Mouse (Mus musculus): ENCODE measurements around the gene Tsc22d1.

DNA sequence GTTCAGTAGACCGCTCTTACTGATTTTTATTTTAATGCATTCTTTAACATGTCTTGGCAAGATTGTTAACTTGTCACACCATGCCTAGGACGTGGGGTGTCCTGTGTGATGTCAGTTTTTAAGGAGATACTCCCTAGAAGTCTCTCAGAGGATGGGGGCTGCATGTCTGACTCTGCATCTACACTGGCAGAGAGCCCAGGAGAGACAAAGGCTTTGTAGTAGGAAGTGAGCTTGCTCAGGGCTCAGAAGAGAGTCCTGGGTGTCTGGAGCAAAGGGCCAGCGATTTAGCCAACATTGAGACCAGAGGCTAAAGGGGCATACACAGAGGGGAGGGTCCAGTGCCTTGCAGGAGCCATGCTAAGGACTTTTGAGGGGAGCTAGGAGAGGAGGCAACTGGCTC is 50.2 kb downstream of the Tsc22d1 start:
- TF ChIP-seq POLR2A (IDR thresholded peaks at IDR 0.05; ENCODE audit: low read depth, low read length) (no peak), BHLHE40 (IDR thresholded peaks at IDR 0.05; ENCODE audit: low read depth, low read length) (no peak), JUND (conservative IDR thresholded peaks at IDR 0.05; ENCODE audit: low read depth, low read length) (no peak), ZC3H11A (IDR thresholded peaks at IDR 0.05; ENCODE audit: low read depth, low read length) (no peak)
